Mouse (Mus musculus): ENCODE measurements around the gene Map3k3.
"Not testable (repeated sequence)": the region's sequence is repeated elsewhere in the genome, so short reads cannot be mapped to it uniquely, and the experiment has no call there.

Map3k3 gene

DNA sequence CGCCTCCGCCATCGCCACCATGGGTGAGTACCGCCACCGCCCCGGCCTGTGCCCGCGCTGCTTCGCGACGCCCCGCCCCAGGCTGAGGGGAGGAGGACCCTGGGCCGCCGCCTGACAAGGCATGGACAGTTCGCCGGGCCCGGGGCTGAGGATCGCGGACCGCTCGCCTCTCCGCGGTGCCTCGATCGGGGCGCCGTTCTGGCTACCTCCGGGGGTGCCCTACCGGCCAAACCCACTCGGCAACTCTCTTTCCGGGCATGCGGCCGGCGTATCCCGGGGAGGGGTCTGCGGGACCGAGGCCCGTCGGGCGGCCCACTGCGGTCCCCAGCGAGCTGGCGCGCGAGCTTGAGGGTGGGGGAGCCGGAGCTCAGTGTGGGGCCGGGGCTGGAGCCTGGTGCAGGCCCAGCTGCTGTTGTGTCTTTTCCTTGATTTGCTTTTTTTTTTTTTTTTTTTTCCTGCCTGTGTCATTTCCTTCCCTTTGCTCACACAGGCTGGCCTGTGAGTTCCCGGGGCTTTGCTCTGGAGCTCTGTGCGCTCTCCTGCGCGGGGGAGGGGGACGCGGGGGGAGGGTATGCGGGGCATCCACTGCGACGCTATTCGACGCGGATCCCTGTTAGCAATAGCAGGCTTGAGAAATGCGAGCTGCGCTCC, 623 bp downstream of the Map3k3 start:
- peak; percentile 76 to 77 for DNase-seq

DNA sequence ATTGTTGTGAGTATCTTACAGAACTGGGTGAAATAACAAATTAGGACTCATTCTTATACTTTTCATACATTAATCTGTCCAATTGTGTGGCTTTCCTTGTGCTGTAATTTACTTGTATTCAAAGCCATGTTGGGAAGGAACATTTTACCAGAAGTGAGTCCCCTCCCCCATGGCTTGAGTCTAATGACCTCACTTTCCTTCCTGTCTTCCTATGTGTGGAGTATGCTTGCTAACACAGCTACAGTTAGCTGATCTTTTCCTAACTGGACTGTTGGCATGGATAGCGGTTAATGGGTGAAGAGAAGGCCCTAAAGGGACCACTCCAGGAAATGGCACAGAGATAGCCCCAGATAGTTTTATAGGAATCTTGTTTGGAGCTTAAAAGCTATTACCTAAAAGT, 13.8 kb downstream of the Map3k3 start:
- DNase-seq: no peak

DNA sequence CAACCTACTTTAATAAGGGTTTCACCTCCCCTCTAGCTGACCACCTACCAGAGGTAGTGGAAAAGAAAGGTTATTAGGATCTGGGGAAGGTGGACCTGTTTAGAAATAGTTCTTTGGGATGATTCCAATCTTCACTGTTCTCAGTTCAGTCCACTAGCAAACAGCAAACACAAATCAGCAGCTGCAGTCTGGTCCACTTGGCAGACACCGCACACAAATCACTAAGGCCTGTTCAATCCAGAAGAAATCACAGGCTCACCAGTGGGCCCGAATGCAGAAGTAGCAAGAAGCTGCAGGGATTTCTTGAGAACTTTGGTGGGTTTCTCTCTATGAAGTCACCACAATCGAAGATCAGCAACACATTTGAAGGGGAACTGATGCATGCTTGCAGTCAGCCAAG, 18.5 kb downstream of the Map3k3 start:
- no peak for DNase-seq

DNA sequence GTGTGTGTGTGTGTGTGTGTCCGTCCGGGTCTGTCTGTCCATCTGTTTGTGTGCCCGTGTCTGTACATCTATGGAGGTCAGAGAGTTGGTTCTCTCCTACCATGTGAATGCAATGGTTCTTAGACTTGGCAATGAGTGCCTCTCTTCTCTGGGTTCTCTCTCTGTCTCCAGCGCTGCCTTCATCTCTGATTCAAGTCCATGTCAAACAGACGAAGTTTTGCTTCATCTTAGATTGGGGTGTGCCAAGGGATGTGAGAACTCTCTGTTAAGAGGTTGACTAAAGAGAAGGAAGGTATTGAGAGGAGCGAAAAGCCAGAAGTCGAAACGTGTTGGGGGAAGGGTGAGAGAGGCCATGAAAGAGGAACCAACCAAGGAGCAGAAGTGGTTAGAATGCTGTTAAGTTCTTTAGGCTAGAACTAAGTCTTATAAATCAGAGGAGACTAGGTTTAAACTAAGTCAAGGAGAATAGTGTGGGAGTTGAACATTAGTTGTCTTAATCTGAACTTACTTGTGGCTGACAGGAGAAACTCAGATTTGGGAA, 21.7 kb downstream of the Map3k3 start:
- DNase-seq: peak; percentile 68 to 77

DNA sequence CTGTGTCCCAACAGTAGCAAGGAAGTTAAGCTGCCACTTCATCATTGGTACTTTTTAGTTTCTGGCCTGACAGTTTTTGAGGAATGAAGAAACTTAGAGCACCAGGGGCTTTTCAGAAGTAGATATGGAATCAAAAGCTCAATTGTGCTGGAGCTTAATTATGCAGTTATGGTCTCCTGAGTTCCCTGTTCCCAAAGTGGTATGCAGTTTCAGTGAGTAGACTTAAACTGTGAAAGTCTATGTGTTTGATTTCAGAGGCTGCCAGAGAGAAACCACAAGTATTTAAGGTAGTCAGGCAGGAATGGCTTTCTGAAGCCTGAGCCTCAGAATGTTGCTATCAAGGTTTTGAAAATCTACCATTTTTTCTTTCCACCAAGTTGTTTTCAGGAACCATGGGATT, 27.3 kb downstream of the Map3k3 start:
- no peak for DNase-seq

DNA sequence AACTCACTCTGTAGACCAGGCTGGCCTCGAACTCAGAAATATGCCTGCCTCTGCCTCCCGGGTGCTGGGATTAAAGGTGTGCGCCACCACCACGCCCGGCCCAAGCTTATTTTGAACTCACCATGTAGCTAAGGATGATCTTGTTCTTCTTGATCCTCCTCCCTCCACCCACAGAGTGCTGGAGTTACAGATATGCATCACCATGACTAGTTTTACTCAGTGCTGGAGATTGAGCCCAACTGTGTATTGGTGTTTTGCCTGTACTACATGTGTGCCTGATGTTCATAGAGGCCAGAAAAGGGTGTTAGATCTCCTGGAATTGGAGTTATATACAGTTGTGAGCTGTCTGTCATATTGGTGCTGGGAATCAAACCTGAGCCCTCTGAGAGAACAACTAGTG, 37.8 kb downstream of the Map3k3 start:
- no peak for DNase-seq

DNA sequence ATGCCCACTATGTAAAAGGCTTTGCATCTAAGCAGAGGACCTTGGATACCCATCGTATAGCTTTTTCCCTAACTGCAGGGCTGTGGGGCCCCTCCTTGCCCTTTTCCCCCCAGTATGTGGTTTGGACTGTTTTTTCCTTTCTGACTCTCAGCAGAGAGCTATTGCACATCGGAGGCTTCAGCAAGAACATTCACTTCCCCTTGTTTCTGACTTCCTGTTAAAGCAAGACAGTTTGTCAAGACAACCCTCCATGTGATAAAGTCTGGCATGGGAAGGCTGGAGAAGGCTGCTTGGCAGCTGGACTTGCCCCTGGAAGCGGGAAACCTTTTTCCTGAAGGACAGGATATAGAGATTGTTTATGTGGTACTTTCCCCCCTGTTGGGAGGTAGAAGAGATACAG, 38.3 kb downstream of the Map3k3 start:
- DNase-seq: peak; percentile 48 to 50

DNA sequence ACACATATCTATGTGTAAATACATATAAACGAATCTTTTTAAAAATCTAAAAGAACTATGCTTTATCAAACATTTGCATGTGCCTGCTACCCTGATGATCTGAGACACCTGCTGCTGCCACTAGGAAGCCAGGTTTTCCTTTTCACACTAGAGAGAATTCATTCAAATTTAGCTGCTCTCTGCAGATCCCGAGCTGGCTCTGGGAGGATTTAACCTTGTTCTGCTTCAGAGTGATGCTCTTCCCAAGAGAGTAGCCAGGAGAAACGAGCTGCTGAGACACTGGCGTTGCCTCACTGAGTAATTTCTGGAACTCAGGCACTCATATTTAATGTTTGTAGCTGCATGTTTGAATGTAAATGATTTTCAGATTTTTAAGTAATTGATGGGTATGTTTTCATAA, 40.4 kb downstream of the Map3k3 start:
- no peak for DNase-seq

DNA sequence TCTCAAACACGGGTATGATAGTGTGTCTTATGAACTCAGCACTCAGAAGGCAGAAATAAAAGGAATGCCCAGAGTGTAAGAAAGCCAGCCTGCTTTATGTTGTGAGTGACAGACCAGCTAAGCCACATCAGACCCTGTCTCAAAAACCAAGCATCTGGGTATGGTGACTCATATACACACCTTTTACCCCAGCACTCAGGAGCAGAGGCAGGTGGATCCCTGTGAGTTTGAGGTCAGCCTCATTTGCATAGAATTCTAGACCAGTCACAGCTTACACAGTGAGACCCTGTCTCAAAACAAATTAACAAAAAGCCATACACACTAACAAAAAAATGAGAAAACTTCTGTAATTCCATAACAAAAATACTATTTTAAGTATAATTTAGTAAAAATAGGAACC, 41.4 kb downstream of the Map3k3 start:
- DNase-seq: no peak

DNA sequence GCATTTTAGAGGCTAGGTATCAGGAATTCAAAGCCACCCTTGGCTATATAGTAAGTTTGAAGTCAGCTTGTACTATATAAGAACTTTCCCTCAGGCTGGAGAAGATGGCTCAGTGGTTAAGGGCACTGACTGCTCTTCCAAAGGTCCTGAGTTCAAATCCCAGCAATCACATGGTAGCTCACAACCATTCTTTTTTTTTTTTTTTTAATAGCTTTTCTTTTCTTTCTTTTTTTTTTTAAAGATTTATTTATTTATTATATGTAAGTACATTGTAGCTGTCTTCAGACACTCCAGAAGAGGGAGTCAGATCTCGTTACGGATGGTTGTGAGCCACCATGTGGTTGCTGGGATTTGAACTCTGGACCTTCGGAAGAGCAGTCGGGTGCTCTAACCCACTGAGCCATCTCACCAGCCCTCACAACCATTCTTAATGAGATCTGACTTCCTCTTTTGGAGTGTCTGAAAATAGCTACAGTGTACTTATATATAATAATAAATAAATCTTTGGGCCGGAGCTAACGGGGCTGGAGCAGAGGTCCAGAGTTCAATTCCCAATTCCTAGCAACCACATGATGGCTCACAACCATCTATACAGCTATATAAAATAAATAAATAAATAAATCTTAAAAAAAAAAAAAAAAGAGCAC, 42.4 kb downstream of the Map3k3 start:
- not testable (repeated sequence) for DNase-seq

DNA sequence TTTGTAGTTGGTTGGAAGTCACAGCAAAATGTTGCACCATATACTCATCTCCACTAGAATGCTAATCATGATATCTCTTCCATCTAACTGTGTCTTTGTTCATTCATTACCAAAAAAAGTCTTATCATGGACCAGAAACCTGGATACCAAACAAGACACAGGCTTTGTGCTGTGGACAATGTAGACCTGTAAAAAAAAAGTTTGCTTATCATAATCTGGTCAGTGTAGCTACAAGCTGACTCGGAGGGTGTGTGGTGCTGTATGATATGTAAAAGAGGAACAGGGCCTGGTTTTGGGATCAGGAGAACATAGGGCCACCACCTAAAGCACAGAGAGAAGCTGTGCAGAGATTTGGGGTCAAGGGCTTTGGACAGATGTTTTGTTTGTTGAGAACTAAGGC, 45.1 kb downstream of the Map3k3 start:
- DNase-seq: no peak

DNA sequence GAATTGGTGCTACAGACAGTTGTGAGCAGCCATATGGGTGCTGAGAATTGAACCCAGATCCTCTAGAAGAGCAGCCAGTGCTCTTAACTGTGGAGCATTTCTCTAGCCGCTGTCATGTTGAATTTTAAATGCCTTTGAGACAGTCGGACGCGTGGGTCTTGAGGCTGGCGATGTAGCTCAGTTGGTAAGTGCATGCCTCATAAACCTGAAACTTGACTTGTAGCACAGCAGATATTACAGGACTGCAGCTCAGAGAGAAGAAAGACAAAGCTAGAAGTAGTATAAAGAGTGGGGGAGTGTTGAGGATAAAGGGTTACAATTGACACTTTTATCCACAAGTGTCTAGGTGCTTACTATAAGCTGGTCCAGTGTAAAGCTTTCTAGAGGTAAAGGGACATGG, 48.1 kb downstream of the Map3k3 start:
- no peak for DNase-seq

DNA sequence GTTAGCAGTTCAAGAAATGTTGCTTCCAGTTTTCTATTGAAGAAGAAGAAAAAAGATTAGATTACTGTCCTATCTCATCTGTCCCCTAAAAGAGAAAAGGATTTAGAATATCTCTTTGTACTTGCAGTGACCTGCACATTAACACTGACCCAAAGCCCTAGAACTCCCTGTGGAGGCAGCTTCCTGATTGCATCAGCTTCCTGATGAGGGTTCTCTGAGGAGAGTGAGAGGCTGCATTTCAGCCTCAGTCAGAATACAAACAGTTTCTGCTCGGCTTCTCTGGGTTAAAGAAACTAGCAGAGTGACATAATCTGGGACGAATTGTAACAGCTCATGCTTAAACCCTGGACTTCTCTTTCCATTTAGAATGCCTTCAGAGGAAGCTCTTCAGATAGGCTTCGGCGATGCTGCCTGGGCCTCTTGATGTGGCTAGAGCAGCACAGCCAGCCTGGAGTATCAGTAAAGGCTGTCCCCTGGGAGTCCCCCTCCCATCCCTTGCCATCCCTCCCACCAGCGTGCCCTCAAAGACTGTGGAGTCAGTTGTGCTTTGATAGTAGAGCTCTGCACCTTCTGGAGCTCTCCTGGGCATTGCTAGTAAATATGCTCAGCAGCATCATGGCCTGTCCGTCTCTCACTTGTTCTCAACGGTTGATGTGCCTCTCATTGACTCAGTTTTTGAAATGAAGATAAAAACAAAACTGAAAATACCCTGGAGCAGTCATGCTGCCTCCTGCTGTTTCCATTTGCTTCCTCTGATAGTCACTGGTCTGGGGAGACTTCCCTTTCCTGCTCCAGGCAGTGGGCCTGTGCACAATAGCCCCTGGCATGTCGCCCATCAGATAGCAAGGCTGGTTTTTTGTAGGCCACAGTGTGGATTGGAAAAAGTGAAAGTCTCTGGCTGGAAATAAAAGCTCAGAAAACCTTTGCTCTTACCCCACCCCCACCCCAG, 50.4 kb downstream of the Map3k3 start:
- no peak for DNase-seq

DNA sequence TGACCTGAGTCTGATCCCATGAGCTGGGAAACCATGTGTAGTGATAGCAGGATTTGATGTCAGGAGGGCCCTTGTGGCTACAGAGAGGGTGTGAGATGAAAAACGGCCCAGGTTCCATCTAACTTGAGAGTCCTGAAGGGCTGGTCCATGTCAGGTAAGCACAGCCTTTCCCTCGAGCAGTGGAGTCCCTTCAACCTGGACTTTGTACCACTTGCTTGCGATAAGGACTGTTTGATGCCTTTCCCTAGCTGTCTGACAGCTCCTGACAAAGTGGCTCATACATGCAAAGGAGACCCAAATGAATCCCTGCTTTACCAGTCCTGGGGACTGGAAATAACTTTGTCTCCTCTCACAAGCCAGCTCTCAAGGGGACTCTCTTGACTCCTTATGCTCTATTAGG, 66.8 kb downstream of the Map3k3 start:
- no peak for DNase-seq

DNA sequence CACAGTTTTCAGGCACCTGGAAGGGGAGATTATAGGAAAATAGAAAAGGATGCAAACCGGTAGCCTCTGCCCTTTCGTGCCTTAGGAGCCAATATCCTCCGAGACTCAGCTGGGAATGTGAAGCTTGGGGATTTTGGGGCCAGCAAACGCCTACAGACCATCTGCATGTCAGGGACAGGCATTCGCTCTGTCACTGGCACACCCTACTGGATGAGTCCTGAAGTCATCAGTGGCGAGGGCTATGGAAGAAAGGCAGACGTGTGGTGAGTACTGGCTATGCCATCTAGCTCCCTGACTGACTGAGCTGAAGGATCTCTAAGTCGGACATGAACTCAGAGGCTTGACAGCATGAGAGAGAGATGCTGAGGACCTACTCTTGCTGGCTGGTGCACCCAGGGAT, 67.7 kb downstream of the Map3k3 start:
- DNase-seq: no peak

DNA sequence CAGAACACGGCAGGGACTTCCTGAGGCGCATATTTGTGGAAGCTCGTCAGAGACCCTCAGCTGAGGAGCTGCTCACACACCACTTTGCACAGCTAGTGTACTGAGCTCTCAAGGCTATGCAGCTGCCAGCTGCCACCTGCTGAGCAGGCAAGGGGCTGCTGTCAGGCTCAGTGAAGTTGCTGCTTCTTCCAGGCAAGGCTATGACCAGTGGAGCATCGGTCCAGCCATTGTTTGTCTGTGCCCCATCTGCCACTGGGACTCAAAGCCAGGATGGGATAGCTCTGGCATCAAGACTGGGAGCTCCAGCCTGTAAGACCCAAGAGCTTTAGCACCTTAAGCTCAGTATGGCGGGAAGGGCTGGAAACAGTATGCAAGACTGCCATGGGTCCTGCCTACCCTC, 69.7 kb downstream of the Map3k3 start:
- no peak for DNase-seq

DNA sequence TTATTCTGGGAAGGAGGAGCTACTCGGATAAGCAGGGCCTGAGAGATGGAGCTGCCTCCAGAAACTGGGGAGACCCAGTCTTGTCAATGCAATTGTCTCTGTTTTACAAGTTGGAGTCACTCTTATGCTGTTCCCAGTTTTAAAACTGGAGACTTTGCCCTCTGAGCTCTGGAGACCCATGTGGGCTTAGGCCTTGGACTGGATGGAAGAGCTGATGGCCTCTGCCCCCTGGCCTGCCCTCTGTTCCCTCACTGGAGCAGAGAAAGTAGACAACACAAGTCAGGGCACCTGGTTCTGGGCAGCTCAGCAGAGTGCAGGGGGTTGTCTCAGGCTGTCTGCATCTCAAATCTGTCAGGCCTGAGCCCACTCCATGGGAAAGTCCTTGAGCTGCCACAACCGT, 70.4 kb downstream of the Map3k3 start:
- no peak for DNase-seq

DNA sequence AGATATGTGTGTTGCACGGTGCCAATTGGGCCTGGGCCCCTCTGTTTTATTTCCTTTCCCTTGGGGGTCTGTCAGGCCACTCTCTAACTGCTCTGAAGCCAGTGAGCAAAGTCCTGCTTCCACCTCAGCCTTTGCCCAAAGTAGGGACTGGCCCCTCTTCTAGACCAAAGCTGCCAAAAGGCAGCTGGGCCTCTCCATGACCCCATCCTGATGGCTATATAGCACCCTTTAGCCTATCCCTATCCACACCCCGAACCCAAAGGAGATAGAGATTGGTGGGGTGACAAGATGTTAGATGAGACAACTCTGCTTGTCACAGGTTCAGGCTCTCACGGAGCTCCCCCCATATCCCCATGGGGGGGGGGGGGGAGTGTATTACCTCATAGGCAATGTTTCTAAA, 71.3 kb downstream of the Map3k3 start:
- no peak for DNase-seq

DNA sequence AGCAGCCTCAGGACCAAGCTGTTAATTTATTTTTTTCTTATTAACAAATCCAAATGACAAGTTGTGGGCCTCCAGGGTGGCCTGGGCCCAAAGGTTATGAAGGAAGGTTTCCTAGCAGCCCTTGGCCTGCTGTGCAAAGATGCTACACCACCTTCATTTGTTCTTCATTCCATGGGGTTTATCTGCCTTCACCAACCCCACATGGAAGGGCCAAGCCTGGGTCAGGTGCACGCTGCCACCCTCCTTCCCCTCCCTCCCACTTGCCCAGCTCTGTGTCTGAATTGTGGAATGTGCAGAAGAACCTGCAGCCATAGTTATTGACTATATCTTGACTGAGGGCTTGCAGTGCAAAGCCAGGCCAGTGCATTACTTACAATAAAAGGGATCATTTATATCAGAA, 71.8 kb downstream of the Map3k3 start:
- no peak for DNase-seq

DNA sequence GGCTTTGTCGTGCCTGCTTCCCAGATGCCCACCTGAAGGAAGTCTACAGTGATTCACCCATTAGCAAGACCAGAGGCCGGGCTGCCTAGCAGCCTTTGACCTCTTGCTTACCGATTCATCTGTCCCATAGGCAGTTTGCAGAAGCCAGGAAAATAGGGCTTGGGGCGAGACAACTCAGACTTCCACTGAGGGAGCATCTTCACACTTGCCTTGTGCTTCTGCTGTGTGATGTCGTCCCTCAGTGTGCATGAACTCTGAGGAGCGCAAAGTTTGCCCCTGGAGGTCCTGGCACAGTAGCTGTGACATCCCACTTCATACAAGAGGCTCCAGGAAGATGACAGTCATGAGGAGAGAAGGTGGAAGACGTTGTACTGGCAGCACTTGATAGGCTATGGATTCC, 72.7 kb downstream of the Map3k3 start:
- no peak for DNase-seq

DNA sequence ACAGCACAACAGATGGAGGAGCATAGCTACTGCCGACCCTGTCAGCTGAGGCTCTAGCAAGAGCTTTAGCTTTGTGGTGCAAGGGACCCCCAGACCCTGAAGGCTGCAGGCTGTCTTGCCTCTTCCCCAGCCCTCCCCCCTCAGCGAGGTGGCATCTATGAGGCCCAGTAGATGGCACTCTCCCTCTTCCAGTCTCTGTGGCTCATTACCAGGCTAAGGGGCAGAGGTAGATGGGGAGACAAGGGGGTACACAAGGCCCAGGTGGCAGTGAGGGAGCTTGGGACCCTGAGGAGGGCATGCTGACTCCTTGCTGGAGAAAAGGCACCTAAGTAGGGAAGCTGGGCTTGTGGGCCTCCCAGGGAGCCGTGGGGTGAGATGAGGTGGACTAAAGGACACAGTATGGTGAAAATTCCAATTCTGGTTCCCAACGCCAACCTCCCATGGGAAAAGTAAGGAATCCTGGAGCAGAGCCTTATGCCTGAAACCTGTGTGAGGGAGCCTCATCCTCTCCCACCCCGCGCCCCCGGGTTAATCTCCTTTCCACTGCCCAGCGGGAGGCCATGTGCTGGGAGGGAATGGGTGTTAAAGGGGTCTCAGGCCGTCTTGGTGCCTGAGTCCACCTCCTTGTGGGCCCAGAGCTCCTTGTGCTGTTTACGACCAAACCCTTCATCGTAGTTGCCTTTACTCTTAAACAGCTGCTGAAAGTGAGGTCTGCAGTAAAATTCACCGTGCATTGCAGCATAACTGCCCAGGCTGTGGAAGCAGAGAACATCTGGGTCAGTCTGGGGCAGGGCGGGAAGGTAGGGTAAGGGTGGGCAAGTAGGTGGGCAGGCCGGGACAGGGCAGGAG, 73.9 kb downstream of the Map3k3 start:
- peak; percentile 68 to 71 for DNase-seq

DNA sequence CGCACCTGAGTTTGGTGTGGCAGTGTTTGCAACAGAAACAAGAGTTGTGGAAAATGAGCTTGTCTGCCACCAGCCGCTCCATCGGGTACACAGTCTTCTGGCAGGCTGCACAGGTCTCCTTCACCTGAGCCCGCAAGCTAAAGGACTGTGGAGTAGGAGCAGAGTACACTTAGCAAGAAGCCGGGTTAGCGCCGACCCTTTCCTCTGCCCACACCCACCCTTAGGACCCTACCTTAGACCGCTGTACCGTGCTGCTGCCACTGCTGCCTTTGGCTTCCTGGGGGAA, 74.5 kb downstream of the Map3k3 start:
- no peak for DNase-seq
